Mouse (Mus musculus) MEL (cell line): ENCODE results near the gene Deup1. TPM values are rescaled to one million over a fixed set of nuclear protein-coding genes. Genes with fewer than 3 reads are reported as not detected.

ENCODE experiments used
- DNase-seq: peaks from one replicate; pipeline ENCODE4 v3.0.0; 2011; ENCODE audit warnings: low read depth, low spot score
- H3K27ac ChIP-seq: 2 replicates; pipeline ENCODE4 v1.5.1; 2012; ENCODE audit warnings: low read depth, mild to moderate bottlenecking, control low read depth, low read length, moderate library complexity; ENCODE audit not compliant: control insufficient read depth
- H3K27me3 ChIP-seq, 2 experiments: fragments of 150-350 bp in 1 of 2; sonication (generic) in 1 of 2; 2 replicates each; pipeline ENCODE4 v1.6.1; 2012; ENCODE audit warnings: low read length in 2 of 2, mild to moderate bottlenecking in 2 of 2, improper control_type of control experiment in 1 of 2, moderate library complexity in 1 of 2; ENCODE audit not compliant: insufficient read depth in 2 of 2, control insufficient read depth in 1 of 2
- H3K36me3 ChIP-seq, 2 experiments: 2 replicates each; pipeline ENCODE4 v1.6.1; 2012 to 2014; ENCODE audit warnings: low read length in 2 of 2, improper control_type of control experiment in 1 of 2, inconsistent platforms in 1 of 2, mild to moderate bottlenecking in 1 of 2; ENCODE audit not compliant: insufficient read depth in 2 of 2, control insufficient read depth in 1 of 2
- H3K4me1 ChIP-seq, 2 experiments: fragments of 150-350 bp in 1 of 2; sonication (generic) in 1 of 2; 2 replicates each; pipeline ENCODE4 v1.6.1; 2012; ENCODE audit warnings: low read length in 2 of 2, improper control_type of control experiment in 1 of 2, mild to moderate bottlenecking in 1 of 2; ENCODE audit not compliant: insufficient read depth in 2 of 2, control insufficient read depth in 1 of 2
- H3K4me3 ChIP-seq, 2 experiments: fragments of 150-350 bp in 1 of 2; sonication (generic) in 1 of 2; 2 replicates each; pipeline ENCODE4 v1.5.1; 2012; ENCODE audit warnings: low read depth in 2 of 2, low read length in 2 of 2, mild to moderate bottlenecking in 2 of 2, moderate library complexity in 2 of 2, control low read depth in 1 of 2, improper control_type of control experiment in 1 of 2; ENCODE audit not compliant: control insufficient read depth in 1 of 2, insufficient read depth in 1 of 2
- H3K79me2 ChIP-seq: 2 replicates; pipeline ENCODE4 v1.6.1; 2012; ENCODE audit warnings: mild to moderate bottlenecking, low read length, moderate library complexity; ENCODE audit not compliant: control insufficient read depth, poor library complexity, insufficient read depth
- H3K9ac ChIP-seq: 2 replicates; pipeline ENCODE4 v1.6.1; 2012; ENCODE audit warnings: low read depth, mild to moderate bottlenecking, control low read depth, low read length, moderate library complexity; ENCODE audit not compliant: control insufficient read depth, poor library complexity, severe bottlenecking
- H3K9me3 ChIP-seq: fragments of 150-350 bp; sonication (generic); replicated peaks from 2 replicates; pipeline ENCODE4 v1.6.1; 2012; ENCODE audit warnings: mild to moderate bottlenecking, low read length, improper control_type of control experiment, moderate library complexity; ENCODE audit not compliant: insufficient read depth
- E2F4 ChIP-seq: IDR thresholded peaks from 2 replicates; pipeline ENCODE4 v1.6.1; 2011; ENCODE audit warnings: low read depth, low read length, improper control_type of control experiment, borderline replicate concordance
- GABPA ChIP-seq: IDR thresholded peaks from 2 replicates; pipeline ENCODE4 v1.6.1; 2012; ENCODE audit warnings: low read depth, mild to moderate bottlenecking, inconsistent platforms, low read length, improper control_type of control experiment, moderate library complexity
- GATA1 ChIP-seq: IDR thresholded peaks from 2 replicates; pipeline ENCODE4 v1.6.1; 2011; ENCODE audit warnings: low read depth, low read length, improper control_type of control experiment
- JUND ChIP-seq: IDR thresholded peaks from 2 replicates; pipeline ENCODE4 v1.6.1; 2011; ENCODE audit warnings: low read depth, mild to moderate bottlenecking, improper control_type of control experiment, low read length
- MAFK ChIP-seq: IDR thresholded peaks from 2 replicates; pipeline ENCODE4 v1.6.1; 2011; ENCODE audit warnings: low read depth, mild to moderate bottlenecking, low read length, improper control_type of control experiment, borderline replicate concordance
- MEF2A ChIP-seq: IDR thresholded peaks from 2 replicates; pipeline ENCODE4 v1.6.1; 2014; ENCODE audit warnings: low read depth, mild to moderate bottlenecking, inconsistent platforms, low read length, improper control_type of control experiment; ENCODE audit not compliant: poor library complexity, insufficient replicate concordance, severe bottlenecking; ENCODE audit errors: extremely low read depth
- MYB ChIP-seq: IDR thresholded peaks from 2 replicates; pipeline ENCODE4 v1.6.1; 2011; ENCODE audit warnings: mild to moderate bottlenecking, low read depth, low read length, improper control_type of control experiment
- MYC ChIP-seq: IDR thresholded peaks from 2 replicates; pipeline ENCODE4 v1.6.1; 2011; ENCODE audit warnings: low read depth, mild to moderate bottlenecking, low read length, improper control_type of control experiment, moderate library complexity
- SMC3 ChIP-seq: IDR thresholded peaks from 2 replicates; pipeline ENCODE4 v1.6.1; 2011; ENCODE audit warnings: low read depth, low read length, improper control_type of control experiment
- TAL1 ChIP-seq: IDR thresholded peaks from 2 replicates; pipeline ENCODE4 v1.6.1; 2012; ENCODE audit warnings: mild to moderate bottlenecking, inconsistent platforms, low read length, moderate library complexity, mixed read lengths
- TBP ChIP-seq: IDR thresholded peaks from 2 replicates; pipeline ENCODE4 v1.8.0; 2011; ENCODE audit warnings: low read depth, low read length, improper control_type of control experiment
- USF1 ChIP-seq: IDR thresholded peaks from 2 replicates; pipeline ENCODE4 v1.6.1; 2014; ENCODE audit warnings: low read depth, mild to moderate bottlenecking, inconsistent platforms, low read length, improper control_type of control experiment, moderate library complexity
- USF2 ChIP-seq, 2 experiments: IDR thresholded peaks; 2 replicates each; pipeline ENCODE4 v1.6.1; 2011 to 2012; ENCODE audit warnings: improper control_type of control experiment in 2 of 2, low read length in 2 of 2, borderline replicate concordance in 1 of 2, inconsistent platforms in 1 of 2, low read depth in 1 of 2, mild to moderate bottlenecking in 1 of 2; ENCODE audit not compliant: insufficient read depth in 1 of 2
- ZNF384 ChIP-seq: IDR thresholded peaks from 2 replicates; pipeline ENCODE4 v1.6.1; 2012; ENCODE audit warnings: low read depth, mild to moderate bottlenecking, inconsistent platforms, low read length, improper control_type of control experiment
- polyA plus RNA-seq, 2 experiments: library from polyadenylated mRNA; stranded (reverse) in 1 of 2; unstranded in 1 of 2; fragments of >175 nt in 1 of 2; fragments of >200 nt in 1 of 2; gene quantifications; 2 replicates each; pipeline versions ENCODE4 v1.2.1 to v1.2.4; 2012; ENCODE audit warnings: low replicate concordance in 2 of 2, low read depth in 1 of 2; ENCODE audit not compliant: insufficient read length in 2 of 2, insufficient read depth in 1 of 2, missing spikeins in 1 of 2
- total RNA-seq: library from RNA; depleted of rRNA; stranded (reverse); fragments of 300-350 nt; gene quantifications from 2 replicates; pipeline ENCODE4 v1.2.3, GENCODE M21; 2012

Gene Deup1
- total and polyA plus RNA-seq, 3 experiments = not detected

GRCm38 (mm10) chr9:15619020-15619590, 8.6 kb downstream of the Deup1 start:
- no peaks in the 10 kb centered on the region for H3K27me3 ChIP-seq
- H3K4me3 ChIP-seq = no peak overlapping the region
- H3K9me3 ChIP-seq = no peaks in the 10 kb centered on the region; the same call in 1 of the 2 replicates
- no peak for DNase-seq
- no peaks in the 10 kb centered on the region for H3K4me1 ChIP-seq
- no peak for TF ChIP-seq GABPA
- peak; percentile 85 for TF ChIP-seq MAFK
- H3K27ac ChIP-seq = no peak overlapping the region
- H3K9ac ChIP-seq = no peak overlapping the region
- no peaks in the 10 kb centered on the region for H3K79me2 ChIP-seq
- no peaks in the 10 kb centered on the region for H3K36me3 ChIP-seq

GRCm38 (mm10) chr9:15617061-15617460, 10.7 kb downstream of the Deup1 start:
- H3K27ac ChIP-seq = no peak overlapping the region
- no peak overlapping the region for H3K9ac ChIP-seq
- no peaks in the 10 kb centered on the region for H3K9me3 ChIP-seq
- no peaks in the 10 kb centered on the region for H3K36me3 ChIP-seq
- TF ChIP-seq USF1 (no peak), E2F4 (no peak), MYC (no peak), JUND (no peak), SMC3 (no peak), TBP (no peak)
- no peak for DNase-seq
- H3K4me1 ChIP-seq = no peaks in the 10 kb centered on the region
- H3K4me3 ChIP-seq = no peak overlapping the region
- no peaks in the 10 kb centered on the region for H3K27me3 ChIP-seq
- H3K79me2 ChIP-seq = no peaks in the 10 kb centered on the region

GRCm38 (mm10) chr9:15616471-15616870, 11.3 kb downstream of the Deup1 start:
- no peaks in the 10 kb centered on the region for H3K4me1 ChIP-seq
- H3K27me3 ChIP-seq = no peaks in the 10 kb centered on the region
- DNase-seq = no peak

More at GRCm38 (mm10) chr9:15616471-15616870, 11.3 kb downstream of the Deup1 start:
- Histone ChIP-seq H3K79me2 (no peaks in the 10 kb centered on the region), H3K36me3 (no peaks in the 10 kb centered on the region), H3K9ac (no peak overlapping the region), H3K27ac (no peak overlapping the region), H3K9me3 (no peaks in the 10 kb centered on the region), H3K4me3 (no peak overlapping the region)
- TF ChIP-seq ZNF384 (no peak), MYB (no peak), TAL1 (no peak), E2F4 (no peak), USF2 (IDR thresholded peaks at IDR 0.05; ENCODE audit: borderline replicate concordance in 1 of 2, insufficient read depth in 1 of 2, low read depth in 1 of 2, low read length in 2 of 2) (no peak), GATA1 (no peak), MEF2A (no peak)
